Mouse (Mus musculus): ENCODE data around the gene Rreb1. TPM values are rescaled to one million over a fixed set of nuclear protein-coding genes. Genes with fewer than 3 reads are reported as not detected.

The Rreb1 gene
- polyA plus RNA-seq, 1 experiment from 2014 or later, result 4.8 TPM

DNA sequence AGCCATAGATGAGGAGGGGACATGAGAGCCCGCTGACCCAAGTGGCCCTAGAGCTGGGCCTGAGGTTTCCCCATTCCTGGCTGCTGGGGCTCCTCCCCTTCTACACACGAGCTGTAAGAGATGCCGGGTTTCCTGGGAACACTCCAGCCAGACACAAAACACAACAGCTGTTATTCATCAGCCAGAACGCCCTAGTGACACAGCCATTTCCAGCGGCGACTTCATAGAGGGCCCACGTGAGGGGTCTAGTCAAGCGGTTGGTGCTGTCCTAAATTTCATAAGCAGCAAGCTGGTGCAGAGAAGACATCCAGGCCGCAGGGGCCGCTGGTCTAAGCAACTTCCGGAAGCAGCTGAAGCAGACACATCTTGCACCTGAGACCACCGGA is 188.8 kb downstream of the Rreb1 start:
- no peak overlapping the region; the same call in 1 of the 2 replicates for H3K9ac ChIP-seq
- no peak overlapping the region for H3K27ac ChIP-seq
- no peak for DNase-seq

DNA sequence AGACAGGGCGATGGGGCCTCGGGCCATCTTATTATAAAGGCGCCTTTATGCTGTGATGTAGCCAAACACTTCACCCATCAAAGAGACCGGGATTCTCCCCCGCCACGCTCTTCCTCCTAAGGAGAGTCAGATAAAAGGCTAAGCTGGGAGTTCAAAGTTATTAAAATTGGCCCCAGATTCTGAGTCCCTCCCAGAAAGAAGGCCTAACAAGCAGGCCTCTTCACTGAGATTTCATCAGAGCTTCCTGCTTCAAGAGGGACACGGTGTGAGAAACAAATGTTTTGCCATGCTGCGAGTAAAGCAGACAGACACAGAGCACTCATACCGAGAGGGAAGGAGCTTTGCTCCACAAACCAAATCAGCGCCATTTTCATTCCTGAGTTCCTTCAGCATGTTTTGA is 189.4 kb downstream of the Rreb1 start:
- no peak overlapping the region for H3K4me2 ChIP-seq
- no peak overlapping the region for H3K9ac ChIP-seq
- DNase-seq (no peak), ATAC-seq (ENCODE audit: low read depth) (no peak)
- no peaks in the 10 kb centered on the region; the same call in 1 of the 2 replicates for H3K36me3 ChIP-seq
- WGBS (ENCODE audit: insufficient replicate concordance), result 66% methylated on average over 10 of the region's 10 CpGs
- no peak overlapping the region for H3K27ac ChIP-seq
- H3K4me3 ChIP-seq (replicated peaks), result no peak overlapping the region
- no peaks in the 10 kb centered on the region for H3K9me3 ChIP-seq (replicated peaks)
- H3K27me3 ChIP-seq, result no peaks in the 10 kb centered on the region
- H3K4me1 ChIP-seq (replicated peaks), result peaks cover 60% of the 10 kb centered on the region

More for the DNA sequence above, 188.8 kb downstream of the Rreb1 start:
- H3K36me3 ChIP-seq, result no peaks in the 10 kb centered on the region
- ATAC-seq (ENCODE audit: low read depth), result no peak
- no peaks in the 10 kb centered on the region for H3K9me3 ChIP-seq (replicated peaks)
- no peak overlapping the region for H3K4me2 ChIP-seq
- no peaks in the 10 kb centered on the region for H3K27me3 ChIP-seq
- H3K4me1 ChIP-seq (replicated peaks), result peaks cover 65% of the 10 kb centered on the region
- WGBS (ENCODE audit: insufficient replicate concordance), result 78% methylated on average over 12 of the region's 12 CpGs
- no peak overlapping the region for H3K4me3 ChIP-seq (replicated peaks)

DNA sequence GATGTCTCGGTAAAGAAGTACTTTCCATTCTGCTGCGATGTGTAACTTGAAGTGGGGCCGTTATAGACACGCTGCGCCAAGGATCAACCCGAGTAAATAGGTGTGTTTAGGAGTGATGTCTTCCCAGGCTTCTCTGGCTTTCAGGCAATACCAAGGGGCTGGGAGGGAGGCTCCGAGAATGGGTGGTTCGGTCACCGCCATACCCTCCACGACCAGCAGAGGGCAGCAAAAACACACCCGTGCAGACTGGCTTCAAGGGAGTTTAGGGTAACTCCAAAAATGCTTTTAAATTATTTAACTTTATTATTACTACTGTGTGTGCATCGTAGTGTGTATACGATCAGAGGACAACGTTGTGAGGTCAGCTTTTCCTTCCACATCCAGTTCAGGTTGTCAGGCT is 191.1 kb downstream of the Rreb1 start:
- no peak overlapping the region for H3K4me2 ChIP-seq
- DNase-seq, result peak; percentile 71
- no peaks in the 10 kb centered on the region for H3K27me3 ChIP-seq
- peaks cover 5% of the 10 kb centered on the region; the same call in 1 of the 2 replicates for H3K36me3 ChIP-seq
- WGBS (ENCODE audit: insufficient replicate concordance), result 7% methylated on average over 14 of the region's 14 CpGs
- H3K4me3 ChIP-seq (replicated peaks), result no peak overlapping the region
- peaks cover 48% of the 10 kb centered on the region for H3K4me1 ChIP-seq (replicated peaks)
- no peak overlapping the region for H3K9ac ChIP-seq
- no peak for ATAC-seq (ENCODE audit: low read depth)
- no peak overlapping the region for H3K27ac ChIP-seq
- no peaks in the 10 kb centered on the region for H3K9me3 ChIP-seq (replicated peaks)

DNA sequence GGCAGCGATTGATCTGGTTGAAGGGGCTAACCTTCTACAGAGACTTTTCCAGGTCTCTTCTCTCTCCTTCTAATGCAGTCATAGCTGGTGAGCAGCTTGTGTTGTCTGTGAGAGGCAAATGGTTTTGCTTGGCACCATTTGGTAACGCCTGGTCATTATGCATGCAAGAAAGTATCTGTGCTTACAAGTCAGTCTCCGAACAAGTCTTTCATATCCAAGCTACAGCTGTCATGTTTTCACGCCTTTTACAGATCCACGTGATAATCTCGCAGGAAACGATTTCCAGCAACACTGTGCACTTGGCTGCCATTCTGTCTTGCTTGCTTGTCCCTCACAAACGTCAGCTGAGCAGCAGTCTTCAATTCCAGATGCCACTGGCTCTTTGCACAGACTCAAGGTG is 191.8 kb downstream of the Rreb1 start:
- Histone ChIP-seq H3K9me3 (replicated peaks) (no peaks in the 10 kb centered on the region), H3K27me3 (no peaks in the 10 kb centered on the region), H3K9ac (no peak overlapping the region), H3K27ac (no peak overlapping the region), H3K4me2 (no peak overlapping the region), H3K4me3 (replicated peaks) (no peak overlapping the region), H3K36me3 (peaks cover 8% of the 10 kb centered on the region; the same call in 1 of the 2 replicates), H3K4me1 (replicated peaks) (peaks cover 47% of the 10 kb centered on the region)
- DNase-seq (no peak), ATAC-seq (ENCODE audit: low read depth) (no peak)
- WGBS (ENCODE audit: insufficient replicate concordance), result 51% methylated on average over 8 of the region's 8 CpGs

DNA sequence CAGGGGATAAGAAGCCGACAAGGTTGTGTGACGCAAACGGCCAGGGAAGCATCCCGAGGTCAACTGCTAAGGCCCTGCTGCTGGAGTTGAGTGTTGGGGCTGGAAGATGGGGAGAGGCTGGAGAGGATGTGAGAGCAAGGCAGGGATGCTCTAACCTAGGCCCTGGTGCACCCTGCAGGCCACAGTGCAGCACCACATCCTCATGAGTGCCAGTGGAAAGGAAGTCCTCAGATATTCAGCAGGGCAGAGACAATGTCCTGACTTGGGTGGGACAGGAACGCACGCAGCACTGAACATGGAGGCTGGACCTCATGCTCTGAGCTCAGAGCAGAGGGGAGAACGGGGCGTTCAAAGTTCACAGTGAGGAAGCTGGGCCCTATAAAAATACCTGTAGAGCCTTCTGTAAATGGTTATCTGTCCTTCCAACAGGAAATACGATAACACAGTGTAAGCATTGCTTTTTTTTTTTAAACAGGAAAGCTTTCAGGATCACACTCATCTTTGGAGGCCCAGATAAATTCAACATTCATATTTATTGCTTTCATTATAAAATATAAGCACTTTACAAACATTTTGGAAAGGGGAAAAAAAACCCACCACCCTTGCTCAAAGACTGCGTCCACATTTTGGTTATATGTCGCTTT is 192.8 kb downstream of the Rreb1 start:
- H3K4me3 ChIP-seq (replicated peaks), result no peak overlapping the region
- H3K9me3 ChIP-seq (replicated peaks), result no peaks in the 10 kb centered on the region
- peaks cover 37% of the 10 kb centered on the region for H3K4me1 ChIP-seq (replicated peaks)
- H3K36me3 ChIP-seq, result peaks cover 18% of the 10 kb centered on the region; the same call in 1 of the 2 replicates
- H3K9ac ChIP-seq, result no peak overlapping the region
- no peaks in the 10 kb centered on the region for H3K27me3 ChIP-seq
- H3K27ac ChIP-seq, result peak overlapping the region; percentile 62; the same call in 1 of the 2 replicates
- ATAC-seq (ENCODE audit: low read depth) (0 out of 2 replicates have a peak, but pooled peaks have one; percentile 23), DNase-seq (no peak)
- 65% methylated on average over 11 of the region's 11 CpGs for WGBS (ENCODE audit: insufficient replicate concordance)
- no peak overlapping the region for H3K4me2 ChIP-seq

DNA sequence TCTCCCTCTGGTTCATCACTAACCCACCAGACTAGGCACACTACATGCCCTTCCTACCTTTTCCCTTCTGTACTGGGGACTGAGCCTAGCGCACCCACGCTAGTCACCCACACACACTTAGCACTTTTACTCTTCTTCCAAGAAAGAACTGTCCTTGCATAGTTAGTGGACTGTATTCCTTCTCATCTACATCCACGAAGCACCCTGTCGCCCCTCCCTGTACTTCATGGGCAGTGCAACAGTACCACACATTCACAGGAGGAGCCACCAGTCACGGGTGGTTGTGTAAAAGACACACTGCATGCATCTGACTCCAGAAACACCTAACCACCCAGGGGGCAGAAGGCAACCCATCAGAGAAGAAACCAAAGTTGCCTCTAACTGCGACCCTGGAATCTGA is 195.8 kb downstream of the Rreb1 start:
- Histone ChIP-seq H3K27ac (no peak overlapping the region; the same call in 1 of the 2 replicates), H3K9me3 (replicated peaks) (no peaks in the 10 kb centered on the region), H3K4me1 (replicated peaks) (peaks cover 21% of the 10 kb centered on the region), H3K36me3 (peaks cover 45% of the 10 kb centered on the region), H3K9ac (no peak overlapping the region), H3K4me3 (replicated peaks) (no peak overlapping the region), H3K27me3 (no peaks in the 10 kb centered on the region), H3K4me2 (no peak overlapping the region)
- 86% methylated on average over 6 of the region's 6 CpGs for WGBS (ENCODE audit: insufficient replicate concordance)
- DNase-seq, result no peak
- no peak for ATAC-seq (ENCODE audit: low read depth)

DNA sequence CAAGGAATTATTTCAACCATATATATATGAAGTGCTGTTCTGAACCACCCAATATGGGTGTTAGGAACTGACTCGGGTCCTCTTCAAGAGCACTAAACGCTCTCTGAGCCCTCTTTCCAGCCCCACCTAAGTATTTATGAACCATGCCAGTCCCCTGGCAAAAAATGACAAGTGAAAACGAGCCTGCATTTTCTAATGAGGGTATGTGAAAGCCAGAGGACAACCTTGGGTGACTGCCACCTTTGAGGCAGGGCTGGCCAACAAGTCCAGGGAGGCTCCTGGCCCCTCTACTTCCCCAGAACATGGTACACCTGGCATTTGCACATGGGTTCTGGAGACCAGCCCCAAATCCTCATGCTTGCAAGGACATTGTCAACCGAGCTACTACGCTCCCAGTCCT is 196.5 kb downstream of the Rreb1 start:
- Histone ChIP-seq H3K27ac (no peak overlapping the region), H3K4me3 (replicated peaks) (no peak overlapping the region), H3K27me3 (no peaks in the 10 kb centered on the region), H3K4me1 (replicated peaks) (peaks cover 19% of the 10 kb centered on the region), H3K36me3 (peaks cover 52% of the 10 kb centered on the region), H3K9ac (no peak overlapping the region), H3K4me2 (no peak overlapping the region), H3K9me3 (replicated peaks) (no peaks in the 10 kb centered on the region)
- ATAC-seq (ENCODE audit: low read depth), result no peak
- no peak for DNase-seq
- 81% methylated on average over 5 of the region's 5 CpGs for WGBS (ENCODE audit: insufficient replicate concordance)

DNA sequence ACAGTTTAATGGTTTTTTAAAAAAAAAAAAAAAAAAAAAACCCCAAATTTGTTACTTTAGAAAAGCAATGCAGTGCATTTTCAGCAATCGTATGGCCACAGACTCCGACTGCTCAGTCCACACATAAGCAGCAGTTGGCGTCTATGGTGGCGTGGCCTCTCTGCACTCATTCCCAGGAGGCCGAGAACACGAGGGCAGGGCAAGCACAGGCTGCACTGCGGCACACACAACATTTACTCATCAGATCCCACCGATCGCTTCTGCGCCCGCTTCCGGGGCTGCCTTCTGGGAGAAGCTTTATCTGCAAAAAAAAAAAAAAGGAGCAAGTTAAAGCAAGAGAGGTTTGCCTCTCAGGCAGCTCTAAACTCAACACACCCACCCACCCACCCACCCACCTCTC is 201.3 kb downstream of the Rreb1 start:
- Histone ChIP-seq H3K27ac (no peak overlapping the region), H3K36me3 (peaks cover 92% of the 10 kb centered on the region), H3K27me3 (no peaks in the 10 kb centered on the region), H3K4me2 (no peak overlapping the region), H3K4me3 (replicated peaks) (no peak overlapping the region), H3K9me3 (replicated peaks) (no peaks in the 10 kb centered on the region), H3K9ac (no peak overlapping the region), H3K4me1 (replicated peaks) (peaks cover 4% of the 10 kb centered on the region; the same call in 1 of the 2 replicates)
- DNase-seq, result no peak
- ATAC-seq (ENCODE audit: low read depth), result no peak
- 88% methylated on average over 12 of the region's 12 CpGs for WGBS (ENCODE audit: insufficient replicate concordance)

DNA sequence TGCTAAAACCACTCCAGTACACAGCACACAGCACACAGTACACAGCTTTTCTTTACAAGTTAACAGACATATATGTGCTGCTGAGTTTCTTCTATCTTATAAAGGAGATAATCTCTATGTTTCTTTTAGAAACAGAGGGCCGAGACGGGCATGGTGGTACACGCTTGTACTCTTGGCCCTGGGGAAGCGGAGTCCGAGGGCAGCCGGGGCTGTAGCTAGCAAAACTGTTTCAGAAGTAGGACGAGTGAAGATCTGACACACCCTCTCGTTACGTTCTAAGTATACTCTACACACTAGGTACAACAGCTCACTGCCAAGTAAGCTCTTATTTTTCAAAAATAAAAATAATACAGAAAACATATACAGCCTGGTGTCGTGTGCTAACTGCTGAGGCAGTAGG is 202.1 kb downstream of the Rreb1 start:
- no peaks in the 10 kb centered on the region for H3K9me3 ChIP-seq (replicated peaks)
- no peak overlapping the region for H3K4me3 ChIP-seq (replicated peaks)
- H3K4me1 ChIP-seq (replicated peaks), result no peaks in the 10 kb centered on the region
- ATAC-seq (ENCODE audit: low read depth) (no peak), DNase-seq (no peak)
- no peak overlapping the region for H3K4me2 ChIP-seq
- H3K27me3 ChIP-seq, result no peaks in the 10 kb centered on the region
- H3K36me3 ChIP-seq, result peaks cover 91% of the 10 kb centered on the region
- H3K27ac ChIP-seq, result no peak overlapping the region
- no peak overlapping the region for H3K9ac ChIP-seq
- WGBS (ENCODE audit: insufficient replicate concordance), result 91% methylated on average over 10 of the region's 10 CpGs

DNA sequence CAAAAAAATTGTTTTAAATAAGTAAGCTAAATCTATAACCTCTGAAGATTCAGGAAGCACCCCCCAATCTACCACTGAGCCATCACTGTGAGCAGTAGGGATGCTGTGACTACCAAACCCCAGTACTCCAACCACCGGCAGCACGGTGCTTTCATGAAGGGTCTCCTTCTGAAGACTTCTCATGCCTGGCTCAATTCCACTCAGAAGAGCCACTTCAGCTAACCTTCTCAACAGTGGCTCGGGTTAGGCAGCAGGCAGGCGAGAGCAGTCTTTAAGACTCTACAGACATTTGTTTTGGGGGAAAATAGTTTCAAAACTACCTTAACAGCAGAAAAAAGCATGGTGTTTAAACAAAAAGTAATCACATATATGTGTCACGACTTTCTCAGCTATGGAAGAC is 202.9 kb downstream of the Rreb1 start:
- H3K36me3 ChIP-seq, result peaks cover 90% of the 10 kb centered on the region
- WGBS (ENCODE audit: insufficient replicate concordance), result 83% methylated on average over 5 of the region's 5 CpGs
- ATAC-seq (ENCODE audit: low read depth), result no peak
- no peak overlapping the region for H3K4me2 ChIP-seq
- no peaks in the 10 kb centered on the region for H3K27me3 ChIP-seq
- H3K27ac ChIP-seq, result no peak overlapping the region
- no peak overlapping the region for H3K4me3 ChIP-seq (replicated peaks)
- no peaks in the 10 kb centered on the region for H3K9me3 ChIP-seq (replicated peaks)
- DNase-seq, result no peak
- no peak overlapping the region for H3K9ac ChIP-seq
- no peaks in the 10 kb centered on the region for H3K4me1 ChIP-seq (replicated peaks)

DNA sequence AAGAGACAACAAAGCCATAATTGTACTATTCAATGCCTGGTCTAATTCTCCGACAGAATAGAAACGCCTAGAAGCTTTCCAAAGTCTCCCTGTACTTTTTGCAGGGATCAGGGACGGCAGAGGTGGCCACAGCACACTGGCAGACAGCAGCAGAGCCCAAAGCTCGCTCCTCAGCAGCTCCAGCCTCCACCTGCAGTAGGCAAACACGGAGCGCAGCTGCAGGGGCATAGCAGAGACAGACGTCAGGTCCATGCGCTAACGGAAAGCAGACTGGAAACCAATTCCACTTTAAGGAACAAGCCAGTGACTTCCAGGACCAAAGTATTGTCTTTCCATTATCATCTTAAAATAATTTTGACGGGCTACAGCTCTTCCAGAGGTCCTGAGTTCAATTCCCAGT is 208.0 kb downstream of the Rreb1 start:
- Histone ChIP-seq H3K4me1 (replicated peaks) (peaks cover 8% of the 10 kb centered on the region), H3K27me3 (no peaks in the 10 kb centered on the region), H3K4me2 (no peak overlapping the region), H3K9ac (no peak overlapping the region), H3K36me3 (peaks cover 95% of the 10 kb centered on the region), H3K4me3 (replicated peaks) (no peak overlapping the region), H3K9me3 (replicated peaks) (no peaks in the 10 kb centered on the region), H3K27ac (no peak overlapping the region)
- ATAC-seq (ENCODE audit: low read depth) (no peak), DNase-seq (no peak)
- 90% methylated on average over 10 of the region's 10 CpGs for WGBS (ENCODE audit: insufficient replicate concordance)

DNA sequence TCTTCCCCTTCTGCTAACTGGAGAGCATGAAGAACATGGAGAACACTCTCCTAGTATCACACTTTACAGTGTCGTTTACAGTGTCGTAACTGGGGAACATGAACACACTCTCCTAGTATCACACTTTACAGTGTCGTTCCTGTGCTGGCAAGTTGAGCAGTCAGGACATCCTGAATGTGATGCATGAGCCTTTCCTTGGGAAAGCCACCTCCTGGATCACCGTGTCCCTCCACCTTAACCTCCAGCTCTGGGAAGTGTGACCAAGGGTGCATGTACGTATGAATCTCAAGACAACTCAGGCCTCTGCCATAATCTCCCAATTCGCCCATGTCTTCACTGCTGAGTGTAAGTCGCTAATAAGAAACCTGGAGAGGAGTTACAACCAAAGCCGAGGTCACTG is 211.5 kb downstream of the Rreb1 start:
- H3K9ac ChIP-seq, result no peak overlapping the region
- ATAC-seq (ENCODE audit: low read depth) (no peak), DNase-seq (no peak)
- no peak overlapping the region for H3K4me2 ChIP-seq
- no peak overlapping the region for H3K27ac ChIP-seq
- no peaks in the 10 kb centered on the region for H3K9me3 ChIP-seq (replicated peaks)
- H3K27me3 ChIP-seq, result no peaks in the 10 kb centered on the region
- peaks cover 30% of the 10 kb centered on the region for H3K4me1 ChIP-seq (replicated peaks)
- H3K36me3 ChIP-seq, result peaks cover 68% of the 10 kb centered on the region
- H3K4me3 ChIP-seq (replicated peaks), result no peak overlapping the region
- 86% methylated on average over 8 of the region's 8 CpGs for whole genome bisulfite sequencing (ENCODE audit: insufficient replicate concordance)
